Comparison of ENCODE assay signal across 26 mouse cellular contexts in the genomic region with DNA sequence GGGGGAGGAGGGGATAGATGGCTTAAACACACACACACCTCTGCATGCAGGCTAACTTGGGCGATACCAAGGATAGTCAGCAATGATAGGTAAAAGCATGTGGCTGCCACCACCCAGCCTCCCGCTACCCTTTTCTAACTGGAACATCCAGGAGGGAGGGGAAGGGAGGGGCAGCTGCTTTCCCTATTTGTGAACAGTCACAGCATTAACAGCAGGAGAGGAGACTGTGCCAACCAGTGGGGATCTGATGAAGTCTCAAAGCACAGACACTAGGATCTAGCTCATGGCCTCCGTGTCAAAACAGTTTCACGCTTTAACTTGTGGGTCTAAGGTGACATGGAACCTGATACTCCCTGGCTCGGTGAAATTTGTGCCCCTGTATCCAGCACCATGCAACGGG. TPM values are rescaled to one million over a fixed set of nuclear protein-coding genes. Genes with fewer than 3 reads are reported as not detected.
A peak's percentile ranks its signal among the peaks of the same experiment; 100 is the strongest.
DNase-seq lines count a peak whose midpoint lies in the region; ATAC-seq and TF ChIP-seq lines count a peak whose summit lies in the region.
"Had no signal": no experiment of that assay in that cellular context is flagged by ENCODE, and none has a peak within 500 bp of the region (broad histone marks: within the 10 kb centered on the region; RNA-seq: fewer than 3 reads in every experiment).

No protein-coding gene starts in this region.

- peaks cover 8% of the 10 kb centered on the region for H3K4me1 ChIP-seq in hindbrain, postnatal 0 days (ENCODE audit: insufficient read depth, low read length)
- H3K4me1 ChIP-seq in hindbrain, embryonic 12.5 days = peaks cover 12% of the 10 kb centered on the region
- H3K4me1 ChIP-seq: forebrain, embryonic 10.5 days had no signal

- no peaks in the 10 kb centered on the region for H3K27me3 ChIP-seq in hindbrain, postnatal 0 days (ENCODE audit: insufficient read depth, low read length)
- H3K27me3 ChIP-seq in hindbrain, embryonic 12.5 days = peaks cover 3% of the 10 kb centered on the region; the same call in 1 of the 2 replicates
- H3K27me3 ChIP-seq: embryonic facial prominence, embryonic 13.5 days; embryonic facial prominence, embryonic 15.5 days; Patski had no signal

- DNase-seq in cerebellum, postnatal 10 days = peak; percentile 52 to 64
- no peak for DNase-seq in cerebellum, adult 18-20 months
- peak; percentile 43 for DNase-seq in hindbrain, postnatal 0 days (ENCODE audit: low spot score)
- DNase-seq in brain, adult 2 months (ENCODE audit: low read depth, low spot score) = peak; percentile 65
- DNase-seq: adrenal gland, adult 8-10 months; adrenal gland, postnatal 14 days; adrenal gland, postnatal 36 days; B cell, adult 2 months; cerebellum, adult 11 months; cerebellum, adult 2 months; cerebellum, adult 9-10 months; cerebellum, postnatal 36 days had no signal

- 57% methylated on average over 6 of the region's 6 CpGs for WGBS in hindbrain, postnatal 0 days
- 68% methylated on average over 6 of the region's 6 CpGs for WGBS in hindbrain, embryonic 12.5 days

- H3K9me3 ChIP-seq in hindbrain, postnatal 0 days (ENCODE audit: low read length) = no peaks in the 10 kb centered on the region
- 0 out of 2 replicates have a peak, but pooled peaks cover 4% of the 10 kb centered on the region for H3K9me3 ChIP-seq in hindbrain, embryonic 12.5 days (replicated peaks)
- H3K9me3 ChIP-seq: embryonic facial prominence, embryonic 13.5 days; embryonic facial prominence, embryonic 15.5 days; forebrain, embryonic 10.5 days; forebrain, embryonic 12.5 days had no signal

- no peak overlapping the region for H3K27ac ChIP-seq in hindbrain, postnatal 0 days
- no peak overlapping the region for H3K27ac ChIP-seq in hindbrain, embryonic 12.5 days
- H3K27ac ChIP-seq: embryonic facial prominence, embryonic 13.5 days; embryonic facial prominence, embryonic 15.5 days; forebrain, embryonic 10.5 days; forebrain, embryonic 12.5 days had no signal

- H3K4me2 ChIP-seq in hindbrain, postnatal 0 days (ENCODE audit: low read depth, low read length) = no peak overlapping the region
- no peak overlapping the region for H3K4me2 ChIP-seq in hindbrain, embryonic 12.5 days (replicated peaks)
- H3K4me2 ChIP-seq: embryonic facial prominence, embryonic 13.5 days; embryonic facial prominence, embryonic 15.5 days; forebrain, embryonic 12.5 days had no signal

- H3K4me3 ChIP-seq in hindbrain, postnatal 0 days (ENCODE audit: low read length) = no peak overlapping the region
- H3K4me3 ChIP-seq in hindbrain, embryonic 12.5 days = no peak overlapping the region
- H3K4me3 ChIP-seq: embryonic facial prominence, embryonic 13.5 days; embryonic facial prominence, embryonic 15.5 days; erythroblast, embryonic 14.5 days; forebrain, embryonic 10.5 days; forebrain, embryonic 12.5 days had no signal

- H3K9ac ChIP-seq in hindbrain, postnatal 0 days (replicated peaks; ENCODE audit: low read length) = no peak overlapping the region
- H3K9ac ChIP-seq in hindbrain, embryonic 12.5 days = no peak overlapping the region
- H3K9ac ChIP-seq: embryonic facial prominence, embryonic 13.5 days; embryonic facial prominence, embryonic 15.5 days; forebrain, embryonic 12.5 days had no signal

- TF ChIP-seq CTCF in hindbrain, postnatal 0 days (IDR thresholded peaks at IDR 0.05; ENCODE audit: low read depth) = no peak

- no peak for ATAC-seq in hindbrain, postnatal 0 days
- no peak for ATAC-seq in hindbrain, embryonic 12.5 days (ENCODE audit: low FRiP score)
- ATAC-seq: activated CD4-positive, CD25-positive, alpha-beta regulatory T cell, adult 4 months; CD4-positive, CD25-positive, alpha-beta regulatory T cell, adult 4 months; forebrain, embryonic 14.5 days; forebrain, embryonic 16.5 days; Patski had no signal

- no peaks in the 10 kb centered on the region for H3K36me3 ChIP-seq in hindbrain, postnatal 0 days (ENCODE audit: insufficient read depth, low read length)
- no peaks in the 10 kb centered on the region for H3K36me3 ChIP-seq in hindbrain, embryonic 12.5 days
- H3K36me3 ChIP-seq: embryonic facial prominence, embryonic 13.5 days; embryonic facial prominence, embryonic 15.5 days; forebrain, embryonic 10.5 days; forebrain, embryonic 12.5 days; G1E had no signal

RNA-seq across cellular contexts. Expression of gene Adgra1, which starts 23.9 kb away (rescaled TPM):
- total RNA-seq in hindbrain, postnatal 0 days (2014; rRNA removed) = 28.5 and 34.4 TPM in 2 replicates
- polyA plus RNA-seq in hindbrain, postnatal 0 days (2015; fragmentation: Nextera tagmentation; extraction: Ambion mirVana) = 48.9 and 53.3 TPM in 2 replicates
- polyA plus RNA-seq in hindbrain, embryonic 12.5 days (2016; fragmentation: Nextera tagmentation; extraction: Ambion mirVana) = 18.7 and 21.4 TPM in 2 replicates
- total RNA-seq: CH12.LX; common myeloid progenitor, adult 5-6 weeks had no signal
- polyA plus RNA-seq: activated CD4-positive, CD25-positive, alpha-beta regulatory T cell, adult 4 months; CD4-positive, CD25-positive, alpha-beta regulatory T cell, adult 4 months; erythroblast, embryonic 14.5 days; G1E had no signal

Comparison
In these comparisons a context has a peak if more than half of its experiments do, and no peak if none do; other contexts are left out.
1. DNase-seq: peak in cerebellum, postnatal 10 days (2 of 2), hindbrain, postnatal 0 days (single experiment) and brain, adult 2 months (single experiment); none in cerebellum, adult 18-20 months (0 of 2).